ENCODE assay signal across 8 mouse cellular contexts in genomic region chr2:158079843-158080395, GRCm38 (mm10). TPM values are rescaled to one million over a fixed set of nuclear protein-coding genes. Genes with fewer than 3 reads are reported as not detected.
A peak's percentile ranks its signal among the peaks of the same experiment; 100 is the strongest.
DNase-seq lines count a peak whose midpoint lies in the region; ATAC-seq and TF ChIP-seq lines count a peak whose summit lies in the region.

No protein-coding gene starts in this region.

- no peaks in the 10 kb centered on the region for H3K27me3 ChIP-seq in cerebellum, adult 2 months (ENCODE audit: control insufficient read depth, insufficient read depth, low read length)
- H3K27me3 ChIP-seq in intestine, embryonic 15.5 days (replicated peaks) = no peaks in the 10 kb centered on the region

- peaks cover 23% of the 10 kb centered on the region for H3K36me3 ChIP-seq in intestine, embryonic 15.5 days

- no peak for DNase-seq in cerebellum, adult 2 months
- DNase-seq in cerebellum, adult 8-10 months = no peak
- peak; percentile 31 to 57 for DNase-seq in left cerebral cortex, postnatal 14 days (ENCODE audit: low spot score in 2 of 2)
- no peak for DNase-seq in left cerebral cortex, postnatal 10 days (ENCODE audit: extremely low spot score in 1 of 2, low spot score in 2 of 2)
- no peak for DNase-seq in frontal cortex, postnatal 36 days (ENCODE audit: low spot score in 2 of 2)

- H3K4me3 ChIP-seq in cerebellum, adult 2 months (replicated peaks; ENCODE audit: insufficient read depth, low read depth, low read length) = no peak overlapping the region
- H3K4me3 ChIP-seq in intestine, embryonic 15.5 days (replicated peaks) = no peak overlapping the region

- no peak overlapping the region for H3K9ac ChIP-seq in intestine, embryonic 15.5 days

- no peak for TF ChIP-seq POLR2A in cerebellum, adult 2 months (IDR thresholded peaks at IDR 0.05; ENCODE audit: borderline replicate concordance, insufficient read depth, low read length)

- H3K4me1 ChIP-seq in cerebellum, adult 2 months (ENCODE audit: control insufficient read depth, insufficient read depth, low read length) = peaks cover 14% of the 10 kb centered on the region
- H3K4me1 ChIP-seq in intestine, embryonic 15.5 days (replicated peaks) = peaks cover 27% of the 10 kb centered on the region

- no peaks in the 10 kb centered on the region for H3K9me3 ChIP-seq in intestine, embryonic 15.5 days

- H3K4me2 ChIP-seq in intestine, embryonic 15.5 days (replicated peaks) = no peak overlapping the region

- TF ChIP-seq CTCF in cerebellum, adult 2 months (IDR thresholded peaks at IDR 0.05; ENCODE audit: borderline replicate concordance, insufficient read depth, low read depth, low read length) = peak; percentile 38; the same call in 1 of the 2 replicates

- no peak overlapping the region for H3K27ac ChIP-seq in cerebellum, adult 2 months (ENCODE audit: insufficient read depth, low read length)
- peak overlapping the region; percentile 80 for H3K27ac ChIP-seq in intestine, embryonic 15.5 days

- intact Hi-C loops in left cerebral cortex, postnatal 14 days (cut with DNase I) = no loop called here
- intact Hi-C loops in left cerebral cortex, postnatal 10 days (cut with DNase I) = no loop called here

- peak; percentile 67 for ATAC-seq in intestine, embryonic 15.5 days
- peak; percentile 47; the same call in 1 of the 2 replicates for ATAC-seq in neutrophil, adult 5-6 weeks (ENCODE audit: extremely low read depth, insufficient number of reproducible peaks, low FRiP score, poor library complexity, severe bottlenecking)
- no peak for ATAC-seq in cerebellum, adult (ENCODE audit: insufficient number of reproducible peaks, low FRiP score, low TSS enrichment)

- WGBS in cerebellum, adult 2 months = 56% methylated on average over 9 of the region's 9 CpGs
- 38% methylated on average over 9 of the region's 9 CpGs for WGBS in intestine, embryonic 15.5 days

RNA-seq across cellular contexts. Expression of gene Rprd1b, which starts 51.6 kb away (rescaled TPM):
- 22.4 and 22.7 TPM in 2 replicates for polyA plus RNA-seq in cerebellum, adult 2 months (2012; rRNA removed)
- 10 to 100 TPM; 27.7 to 36.4 TPM for total RNA-seq in left cerebral cortex, postnatal 14 days (2021)
- 10 to 100 TPM; 37.3 to 39.1 TPM for total RNA-seq in left cerebral cortex, postnatal 10 days (2021)
- 40.3 and 40.7 TPM in 2 replicates for polyA plus RNA-seq in intestine, embryonic 15.5 days (2015; fragmentation: Nextera tagmentation; extraction: Ambion mirVana)
- 18.9 and 29.2 TPM in 2 replicates for total RNA-seq in neutrophil, adult 5-6 weeks (2017)

RNA-seq across cellular contexts. Expression of gene Tti1, which starts 51.7 kb away (rescaled TPM):
- 19.9 and 21.4 TPM in 2 replicates for polyA plus RNA-seq in cerebellum, adult 2 months (2012; rRNA removed)
- 10 to 100 TPM; 16.9 to 19.8 TPM for total RNA-seq in left cerebral cortex, postnatal 14 days (2021)
- total RNA-seq in left cerebral cortex, postnatal 10 days (2021) = 10 to 100 TPM; 16.0 to 17.2 TPM
- 20.8 and 21.3 TPM in 2 replicates for polyA plus RNA-seq in intestine, embryonic 15.5 days (2015; fragmentation: Nextera tagmentation; extraction: Ambion mirVana)
- total RNA-seq in neutrophil, adult 5-6 weeks (2017) = 26.4 and 28.2 TPM in 2 replicates

Comparison
In these comparisons a context has a peak if more than half of its experiments do, and no peak if none do; other contexts are left out.
1. DNase-seq: peak in left cerebral cortex, postnatal 14 days (2 of 2); none in cerebellum, adult 2 months (0 of 2), cerebellum, adult 8-10 months (single experiment), left cerebral cortex, postnatal 10 days (0 of 2) and frontal cortex, postnatal 36 days (0 of 2).